Mouse (Mus musculus) gastrocnemius, postnatal 10 days (tissue): ENCODE measurements around the gene Stard3. TPM values are rescaled to one million over a fixed set of nuclear protein-coding genes. Genes with fewer than 3 reads are reported as not detected.
A peak's percentile ranks its signal among the peaks of the same experiment; 100 is the strongest.

ENCODE experiments used
- DNase-seq: peaks from one replicate; pipeline ENCODE4 v3.0.0; 2021; ENCODE audit warnings: mixed read lengths
- total RNA-seq, 2 experiments: library from RNA; stranded (reverse); gene quantifications; 2 replicates each; pipeline ENCODE4 v1.2.3; 2021

Stard3 gene
- total RNA-seq, 2 experiments from 2014 or later = 11.4 to 12.1 TPM

- DNase-seq = no peak
Observed at GRCm38 (mm10) chr11:98329081-98329959, 28.8 kb upstream of the Stard3 start, which contains the start of gene Neurod2. TSS of gene Neurod2 (minus strand) at chr11:98329648.

- no peak for DNase-seq
Observed at GRCm38 (mm10) chr11:98329960-98330744, 28.0 kb upstream of the Stard3 start.

GRCm38 (mm10) chr11:98330745-98331204, 27.4 kb upstream of the Stard3 start:
- no peak for DNase-seq

- no peak for DNase-seq
Observed at GRCm38 (mm10) chr11:98331401-98331800, 26.8 kb upstream of the Stard3 start.

GRCm38 (mm10) chr11:98332186-98332585, 26.0 kb upstream of the Stard3 start:
- DNase-seq = no peak

GRCm38 (mm10) chr11:98332841-98333240, 25.3 kb upstream of the Stard3 start:
- no peak for DNase-seq

- DNase-seq = no peak
Observed at GRCm38 (mm10) chr11:98333263-98333696, 24.9 kb upstream of the Stard3 start.

GRCm38 (mm10) chr11:98333981-98334741, 24.0 kb upstream of the Stard3 start:
- no peak for DNase-seq

GRCm38 (mm10) chr11:98335250-98335649, 22.9 kb upstream of the Stard3 start:
- no peak for DNase-seq

- DNase-seq = no peak
Observed at GRCm38 (mm10) chr11:98336245-98337107, 21.7 kb upstream of the Stard3 start.

GRCm38 (mm10) chr11:98338507-98338961, 19.6 kb upstream of the Stard3 start:
- peak; percentile 53 for DNase-seq

- DNase-seq = no peak
Observed at GRCm38 (mm10) chr11:98339071-98339501, 19.1 kb upstream of the Stard3 start.

GRCm38 (mm10) chr11:98339679-98340287, 18.4 kb upstream of the Stard3 start:
- DNase-seq = no peak

- no peak for DNase-seq
Observed at GRCm38 (mm10) chr11:98340597-98340996, 17.6 kb upstream of the Stard3 start.

- DNase-seq = no peak
Observed at GRCm38 (mm10) chr11:98341174-98341573, 17.0 kb upstream of the Stard3 start.

GRCm38 (mm10) chr11:98342000-98342945, 15.9 kb upstream of the Stard3 start:
- DNase-seq = peak; percentile 96

GRCm38 (mm10) chr11:98345253-98345652, 12.9 kb upstream of the Stard3 start:
- DNase-seq = peak; percentile 78

GRCm38 (mm10) chr11:98346168-98346567, 12.0 kb upstream of the Stard3 start:
- no peak for DNase-seq

- no peak for DNase-seq
Observed at GRCm38 (mm10) chr11:98347385-98348082, 10.6 kb upstream of the Stard3 start.
